Mouse (Mus musculus): ENCODE measurements around the gene Greb1.
"Not testable (repeated sequence)": the region's sequence is repeated elsewhere in the genome, so short reads cannot be mapped to it uniquely, and the experiment has no call there.

Gene Greb1

DNA sequence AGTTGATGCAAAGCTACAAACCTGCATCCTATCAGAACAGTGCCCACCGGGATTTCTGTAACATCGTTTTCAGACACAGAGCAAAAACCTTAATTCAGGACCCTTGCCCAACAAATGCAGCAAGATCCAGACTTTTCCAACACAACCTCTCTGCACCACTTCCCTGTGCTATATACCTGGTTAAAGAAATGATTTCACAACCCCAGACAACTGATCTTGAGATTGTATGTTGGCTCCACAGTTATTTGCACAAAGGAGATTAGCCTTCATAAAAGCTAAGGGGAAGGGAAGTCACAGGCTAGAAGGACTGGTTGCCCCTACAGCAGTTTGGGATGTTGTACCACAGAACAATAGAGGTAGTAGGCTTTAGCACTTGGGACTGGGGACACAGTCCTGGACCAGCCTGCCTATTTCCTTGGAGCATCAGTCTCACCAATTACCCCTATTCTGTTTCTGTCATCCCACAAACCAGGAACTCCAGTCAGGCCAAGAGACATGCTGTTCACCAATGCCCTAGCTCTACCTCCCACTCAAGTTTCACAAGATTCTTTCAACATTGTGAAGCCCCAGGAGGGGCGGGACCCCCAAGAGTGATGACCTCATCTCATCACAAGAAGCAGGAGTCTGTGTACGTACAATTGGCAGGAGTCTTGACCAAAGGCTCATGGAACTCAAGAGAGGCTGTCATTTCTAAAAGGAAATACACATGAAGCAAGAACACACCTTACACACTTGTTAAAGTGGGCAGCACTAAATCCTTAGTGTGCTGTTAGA is 36.9 kb downstream of the Greb1 start:
- CTCF ChIA-PET: no interaction called here

- CTCF ChIA-PET: interaction anchor here (0.7 kb wide), 1 partner anchor 92 kb away, joined by 5 read pairs; no protein-coding TSS in a partner anchor
Observed at GRCm38 (mm10) chr12:16761461-16761860, 39.2 kb downstream of the Greb1 start.

DNA sequence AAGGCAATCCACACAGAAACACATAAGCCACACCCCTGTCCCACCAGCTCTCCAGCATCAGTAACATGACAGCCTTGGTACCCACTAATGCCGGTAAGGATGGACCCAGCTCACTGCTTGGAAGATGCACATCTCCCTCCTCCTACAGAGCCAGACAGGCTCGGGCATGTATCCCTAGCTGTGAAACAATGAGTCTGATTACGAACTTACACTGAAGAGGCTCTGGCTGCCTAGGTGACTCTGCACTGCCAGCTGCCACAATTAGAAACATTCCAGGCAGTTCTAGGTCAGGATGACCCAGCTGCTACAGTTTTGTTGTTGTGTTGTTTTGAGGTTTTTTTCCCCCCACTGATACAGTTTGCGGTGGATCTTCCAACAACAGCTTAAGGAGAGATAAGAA is 40.4 kb downstream of the Greb1 start:
- CTCF ChIA-PET: no interaction called here

- CTCF ChIA-PET: no interaction called here
Observed at GRCm38 (mm10) chr12:16754311-16754710, 46.4 kb downstream of the Greb1 start.

DNA sequence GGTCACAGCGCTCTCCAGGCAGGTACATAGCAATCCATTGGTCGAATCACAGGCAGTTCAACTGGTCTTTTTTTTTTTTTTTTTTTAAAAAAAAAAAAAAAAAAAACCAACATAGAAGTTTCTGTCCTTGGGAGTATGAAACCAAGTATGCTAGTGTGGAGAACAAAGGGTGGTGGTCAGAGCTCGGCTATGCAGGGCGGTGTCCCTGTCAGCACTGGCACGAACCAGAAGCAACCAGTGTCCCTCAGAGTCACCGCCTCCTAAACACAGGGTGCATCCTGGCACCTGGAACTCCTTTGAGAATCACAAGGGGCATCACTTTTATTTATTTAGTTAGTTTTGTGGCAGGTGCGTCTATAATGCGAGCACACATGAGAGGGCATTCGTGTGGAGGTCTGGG is 47.1 kb downstream of the Greb1 start:
- CTCF ChIA-PET: no interaction called here

GRCm38 (mm10) chr12:16753110-16753509 is 47.6 kb downstream of the Greb1 start:
- CTCF ChIA-PET: interaction anchor here (0.5 kb wide), 1 partner anchor 1286 kb away, joined by 4 read pairs; no protein-coding TSS in a partner anchor

DNA sequence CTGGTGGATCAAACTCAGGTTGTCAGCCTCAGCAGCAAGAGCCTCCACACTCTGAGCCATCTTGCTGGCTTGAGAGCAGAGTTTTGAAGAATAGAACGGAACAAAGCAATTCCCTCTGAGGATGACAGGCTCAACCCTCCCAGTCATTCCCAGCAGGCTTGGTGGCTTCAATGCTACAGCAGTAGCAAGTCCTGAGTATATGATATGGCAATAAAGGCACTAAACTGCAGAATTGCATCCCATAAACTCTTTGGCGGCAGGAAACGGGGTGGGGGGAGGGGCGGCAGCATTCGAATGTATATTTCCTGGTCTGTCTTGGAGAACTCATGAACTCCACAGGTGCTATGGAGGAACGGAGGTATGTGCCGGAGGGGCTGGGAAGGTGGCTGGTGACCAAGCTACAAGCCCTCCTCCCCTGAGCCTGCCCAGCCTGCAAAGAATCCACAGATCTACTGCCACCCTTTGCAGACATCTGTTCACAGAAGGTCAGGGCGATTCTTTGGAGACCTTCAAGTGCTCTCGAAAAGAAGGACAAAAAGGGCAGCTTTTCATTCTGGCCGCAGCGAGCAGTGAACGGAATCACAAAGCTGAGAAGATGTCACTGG is 48.3 kb downstream of the Greb1 start:
- CTCF ChIA-PET: no interaction called here

DNA sequence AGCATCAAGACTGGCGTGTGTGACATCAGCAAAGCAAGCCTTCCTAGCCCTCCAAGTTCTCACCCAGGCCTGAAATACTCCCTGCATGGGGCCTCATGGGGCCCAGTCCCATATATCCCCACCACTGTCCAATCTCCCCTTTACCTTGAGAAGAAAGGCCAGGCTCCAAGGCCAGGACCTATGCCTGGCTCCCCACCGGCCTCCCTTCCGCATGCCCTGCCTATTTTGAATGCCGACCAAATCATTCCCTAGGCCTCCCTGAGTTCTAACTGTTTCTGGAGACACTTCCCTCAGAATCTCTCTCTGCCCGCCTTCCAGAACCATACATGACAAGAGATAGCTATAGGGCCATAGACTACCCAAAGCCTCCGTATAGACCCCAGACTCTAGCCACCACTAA is 49.1 kb downstream of the Greb1 start:
- CTCF ChIA-PET: no interaction called here

GRCm38 (mm10) chr12:16740059-16740458 is 60.6 kb downstream of the Greb1 start:
- CTCF ChIA-PET: no interaction called here

DNA sequence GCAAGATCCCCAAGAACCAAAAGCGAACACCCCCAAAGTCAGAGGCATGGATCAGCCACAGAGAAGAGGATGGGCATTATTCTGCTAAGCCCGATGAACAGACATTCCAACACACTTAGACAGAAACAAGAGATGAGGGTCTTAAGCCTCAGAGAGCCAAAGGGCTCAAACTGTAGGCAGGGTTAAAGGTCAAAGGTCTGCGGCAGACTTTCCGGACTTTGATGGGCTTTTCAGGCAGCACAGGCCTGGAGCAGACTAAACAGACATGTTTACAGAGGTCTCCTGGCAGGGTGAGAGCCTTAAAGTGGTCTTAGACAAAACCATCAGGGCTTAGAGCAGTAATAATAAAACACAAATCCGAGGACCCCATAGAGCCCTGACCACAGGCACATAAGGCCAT is 63.4 kb downstream of the Greb1 start:
- CTCF ChIA-PET: no interaction called here

GRCm38 (mm10) chr12:16734698-16735097 is 66.0 kb downstream of the Greb1 start:
- CTCF ChIA-PET: no interaction called here

DNA sequence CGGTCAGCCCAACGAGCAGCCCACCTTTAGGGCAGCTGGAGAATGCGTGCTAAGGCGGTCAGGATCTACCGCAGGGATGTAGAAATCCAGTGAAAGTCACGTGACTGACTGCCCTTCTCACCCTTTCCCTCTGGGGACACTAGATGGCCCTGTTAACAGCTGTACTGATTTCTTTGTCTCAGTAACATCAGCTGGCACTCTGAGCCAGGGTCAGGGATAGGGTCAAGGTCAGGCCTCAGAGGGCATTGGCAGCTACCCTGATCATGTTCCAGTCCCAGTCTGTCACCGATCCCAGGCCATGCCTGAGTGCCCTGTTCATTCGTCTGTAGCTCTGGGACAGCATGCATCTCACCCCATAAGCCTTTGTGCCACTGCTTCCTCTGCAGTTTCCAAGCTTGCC is 66.7 kb downstream of the Greb1 start:
- CTCF ChIA-PET: no interaction called here

DNA sequence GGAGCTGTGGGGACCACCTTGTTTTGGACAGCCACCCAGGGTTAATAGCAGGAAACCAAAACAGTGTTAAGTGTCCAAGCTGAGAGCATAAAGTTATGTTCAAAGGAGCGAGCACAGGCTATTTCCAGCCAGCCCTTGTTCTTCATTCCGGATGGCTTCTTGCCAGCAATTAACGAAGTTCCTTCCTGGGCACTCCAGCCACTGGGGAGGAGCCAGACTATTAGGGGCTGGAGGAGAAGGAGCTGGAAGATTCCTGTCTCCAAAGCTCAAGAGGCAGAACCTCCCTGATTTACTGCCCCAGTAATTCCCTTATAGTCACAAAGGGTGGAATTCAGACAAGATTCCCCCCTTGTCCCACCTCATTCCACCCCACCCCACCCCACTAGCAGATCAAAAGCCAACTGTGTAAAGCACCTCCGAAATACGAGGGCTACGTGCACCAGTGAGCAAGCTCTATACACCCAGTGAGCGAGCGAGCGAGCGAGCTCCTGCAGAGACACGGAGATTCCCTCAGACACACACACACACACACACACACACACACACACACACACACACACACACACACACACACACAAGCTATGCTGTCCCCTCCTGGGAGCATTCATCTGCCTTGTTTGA is 69.5 kb downstream of the Greb1 start:
- CTCF ChIA-PET: no interaction called here

DNA sequence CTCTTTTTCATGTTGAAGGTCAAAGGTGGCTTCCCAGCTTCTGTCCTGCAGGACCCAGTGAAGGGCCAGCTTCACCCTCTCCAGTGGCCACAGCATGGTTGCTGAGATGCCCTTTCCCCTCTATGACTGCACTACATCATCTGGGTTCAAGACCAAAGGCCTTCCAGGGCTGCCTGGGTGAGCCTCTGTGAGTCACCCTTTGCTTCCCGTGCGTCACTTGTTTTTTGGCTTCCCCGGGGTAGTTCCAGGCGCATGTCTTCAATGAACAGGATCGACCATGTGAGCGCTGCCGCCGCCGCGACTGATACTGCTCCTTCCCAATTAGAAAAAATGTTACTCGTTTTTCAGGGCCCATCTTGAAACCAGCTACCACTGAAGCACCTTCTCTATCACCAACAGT is 70.5 kb downstream of the Greb1 start:
- CTCF ChIA-PET: interaction anchor here (0.7 kb wide), 1 partner anchor 231 kb away, joined by 3 read pairs; no protein-coding TSS in a partner anchor

- CTCF ChIA-PET: no interaction called here
Observed at GRCm38 (mm10) chr12:16728221-16728620, 72.5 kb downstream of the Greb1 start.

GRCm38 (mm10) chr12:16726229-16726628 is 74.5 kb downstream of the Greb1 start:
- CTCF ChIA-PET: no interaction called here

- CTCF ChIA-PET: no interaction called here
Observed at GRCm38 (mm10) chr12:16723601-16724000, 77.1 kb downstream of the Greb1 start.

DNA sequence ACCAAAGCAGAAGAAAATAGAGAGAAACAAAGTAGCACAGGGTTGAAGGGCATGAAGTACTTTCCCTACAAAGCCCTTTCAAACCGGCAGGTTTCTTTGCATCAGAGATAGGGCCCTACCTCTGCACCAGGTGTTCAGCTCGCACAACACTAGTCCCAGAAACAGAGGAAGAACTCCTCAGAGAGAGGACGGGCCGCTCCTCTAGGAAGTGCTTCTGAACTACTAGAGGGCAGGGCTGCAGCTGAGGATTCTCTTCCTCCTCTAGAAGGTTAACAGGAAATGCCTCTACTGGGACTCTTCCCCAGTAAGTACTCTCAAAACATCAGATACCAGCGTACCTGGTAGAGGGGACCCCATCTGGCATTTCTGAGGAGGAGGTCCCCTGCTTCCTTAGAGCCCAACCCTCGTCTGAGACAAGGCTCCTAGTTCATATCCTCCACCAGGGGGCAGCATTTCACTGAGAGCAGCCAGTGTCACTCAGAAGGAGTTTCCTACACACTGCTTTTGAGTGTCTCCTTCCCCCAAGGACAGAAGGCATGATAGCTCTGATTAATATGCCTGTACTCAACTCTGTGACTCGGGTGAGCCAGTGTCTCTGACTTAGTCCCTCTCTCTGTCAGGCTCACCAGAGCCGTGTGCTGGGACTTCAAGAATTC is 81.9 kb downstream of the Greb1 start:
- CTCF ChIA-PET: no interaction called here

DNA sequence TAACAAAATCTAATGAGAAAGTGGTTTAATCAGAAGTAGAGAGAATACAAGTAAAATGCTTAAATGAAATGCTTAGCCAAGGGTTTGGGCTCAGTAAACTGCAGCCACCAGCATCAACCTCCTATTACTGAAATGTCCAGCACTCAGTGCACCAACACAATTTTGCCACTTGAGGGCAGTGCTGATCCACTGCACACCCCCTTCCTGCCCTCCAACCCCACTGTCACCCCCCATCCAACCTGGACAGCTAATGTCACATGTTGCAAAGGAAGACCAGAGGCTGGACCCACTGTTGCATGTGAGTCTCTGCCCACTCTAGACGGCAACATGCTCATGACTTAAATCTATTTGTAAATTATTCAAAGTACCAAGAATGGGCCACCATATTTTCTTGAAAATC is 83.0 kb downstream of the Greb1 start:
- CTCF ChIA-PET: interaction anchor here (0.6 kb wide), 1 partner anchor 736 kb away, joined by 3 read pairs; no protein-coding TSS in a partner anchor

- CTCF ChIA-PET: no interaction called here
Observed at GRCm38 (mm10) chr12:16714616-16715015, 86.1 kb downstream of the Greb1 start.

GRCm38 (mm10) chr12:16698691-16699090 is 102.0 kb downstream of the Greb1 start:
- CTCF ChIA-PET: no interaction called here

DNA sequence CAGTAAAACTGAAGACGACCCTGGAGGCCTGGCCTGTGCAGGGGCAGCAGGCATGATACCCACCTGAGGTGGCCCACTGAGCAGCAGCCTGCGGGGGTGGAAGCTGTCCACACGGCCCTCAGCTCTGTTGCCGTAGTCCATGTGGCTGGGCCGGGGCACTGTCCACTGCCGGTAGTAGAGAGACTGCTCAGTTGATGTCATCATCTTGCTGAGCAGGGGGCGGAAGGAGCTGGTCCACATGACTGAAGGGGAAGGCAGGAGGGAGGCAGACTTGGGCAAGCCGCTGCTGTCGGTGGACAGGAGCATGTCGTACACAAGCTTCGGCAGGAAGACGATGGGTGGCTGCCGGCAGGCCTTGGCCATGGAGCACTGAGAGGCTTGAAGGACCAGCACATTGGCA is 104.5 kb downstream of the Greb1 start:
- CTCF ChIA-PET: interaction anchor here (0.6 kb wide), 1 partner anchor 43 kb away, joined by 5 read pairs; the partner anchor contains the start of gene Ntsr2

DNA sequence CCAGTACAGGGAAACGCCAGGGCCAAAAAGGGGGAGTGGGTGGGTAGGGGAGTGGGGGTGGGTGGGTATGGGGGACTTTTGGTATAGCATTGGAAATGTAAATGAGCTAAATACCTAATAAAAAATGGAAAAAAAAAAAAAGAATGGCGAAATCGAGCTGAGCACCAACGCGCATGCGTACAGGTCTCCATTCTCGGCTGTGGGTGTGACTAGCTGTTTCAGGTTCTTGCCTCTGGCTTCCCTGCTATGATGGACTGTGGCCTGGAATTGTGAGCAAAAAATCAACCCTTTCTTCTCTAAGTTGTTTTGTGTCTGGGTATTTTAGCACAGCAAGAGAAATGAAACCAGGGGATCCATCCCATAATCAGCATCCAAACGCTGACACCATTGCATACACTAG is 105.4 kb downstream of the Greb1 start:
- CTCF ChIA-PET: not testable (repeated sequence)

Measured in spleen, embryonic (tissue).